Mouse (Mus musculus): ENCODE data around the gene Zfy1.
"Not testable (repeated sequence)": the region's sequence is repeated elsewhere in the genome, so short reads cannot be mapped to it uniquely, and the experiment has no call there.

Gene Zfy1

DNA sequence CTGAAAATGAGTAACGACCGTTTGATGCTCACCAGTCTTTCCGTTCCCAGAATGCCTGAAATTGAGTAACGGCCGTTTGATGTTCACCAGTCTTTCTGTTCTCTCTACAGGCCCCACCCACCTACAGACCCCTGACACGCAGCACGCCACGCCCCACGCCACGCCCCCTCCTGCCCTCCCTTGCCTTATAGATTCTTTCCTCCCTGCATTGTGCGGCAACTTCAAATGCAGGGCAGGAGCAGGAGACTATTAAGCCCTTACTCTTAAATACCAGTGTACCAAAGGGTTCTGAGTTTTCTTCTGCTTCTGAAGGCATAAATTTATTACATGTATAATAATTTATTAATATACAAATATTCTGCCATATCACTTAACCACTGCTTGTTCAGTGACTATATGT lies at the start of gene Zfy1:
Gene Zfy1 (minus strand): TSS at position 101 of the 400 bp plus-strand sequence.
- not testable (repeated sequence) for H3K4me1 ChIP-seq (replicated peaks; ENCODE audit: low read depth, low read length); H3K36me3 ChIP-seq (ENCODE audit: insufficient read depth, low read length); H3K27me3 ChIP-seq (ENCODE audit: insufficient read depth, low read length); H3K4me3 ChIP-seq (replicated peaks; ENCODE audit: low read length); H3K9me3 ChIP-seq (ENCODE audit: low read length)

DNA sequence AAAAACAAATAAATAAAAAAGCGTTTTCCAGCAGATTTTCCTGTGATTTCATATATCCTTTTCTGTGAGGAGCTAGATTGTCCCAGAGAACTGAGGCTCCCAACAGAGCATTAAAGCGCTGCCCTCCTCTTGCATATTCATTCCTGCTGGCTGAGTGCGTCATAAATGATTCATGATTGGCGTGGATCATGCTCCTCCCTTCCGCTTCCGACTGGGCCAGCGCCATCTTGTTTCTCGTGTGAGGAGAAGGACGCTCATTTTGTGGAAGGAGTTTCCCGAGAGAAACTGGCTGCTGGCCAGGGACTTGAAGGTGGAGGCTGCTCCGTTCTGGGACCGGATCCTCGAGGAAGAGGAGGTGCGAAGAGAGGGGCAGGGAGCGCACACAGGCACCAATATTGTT lies 21.2 kb upstream of the Zfy1 start, which contains the start of gene Uba1y:
Gene Uba1y (plus strand): TSS at position 254 of the 400 bp plus-strand sequence.
- no peaks in the 10 kb centered on the region for H3K9me3 ChIP-seq (ENCODE audit: low read length)
- no peaks in the 10 kb centered on the region for H3K36me3 ChIP-seq (ENCODE audit: insufficient read depth, low read length)
- H3K27me3 ChIP-seq (ENCODE audit: insufficient read depth, low read length) = no peaks in the 10 kb centered on the region
- no peaks in the 10 kb centered on the region for H3K4me1 ChIP-seq (replicated peaks; ENCODE audit: low read depth, low read length)
- H3K4me3 ChIP-seq (replicated peaks; ENCODE audit: low read length) = no peak within 1 kb of the TSS
- TF ChIP-seq CTCF (conservative IDR thresholded peaks at IDR 0.05; ENCODE audit: low read length) = no peak
- no peak for TF ChIP-seq POU5F1 (IDR thresholded peaks at IDR 0.05; ENCODE audit: borderline replicate concordance, low read length)
- TF ChIP-seq NANOG (IDR thresholded peaks at IDR 0.05; ENCODE audit: borderline replicate concordance, low read length) = no peak

DNA sequence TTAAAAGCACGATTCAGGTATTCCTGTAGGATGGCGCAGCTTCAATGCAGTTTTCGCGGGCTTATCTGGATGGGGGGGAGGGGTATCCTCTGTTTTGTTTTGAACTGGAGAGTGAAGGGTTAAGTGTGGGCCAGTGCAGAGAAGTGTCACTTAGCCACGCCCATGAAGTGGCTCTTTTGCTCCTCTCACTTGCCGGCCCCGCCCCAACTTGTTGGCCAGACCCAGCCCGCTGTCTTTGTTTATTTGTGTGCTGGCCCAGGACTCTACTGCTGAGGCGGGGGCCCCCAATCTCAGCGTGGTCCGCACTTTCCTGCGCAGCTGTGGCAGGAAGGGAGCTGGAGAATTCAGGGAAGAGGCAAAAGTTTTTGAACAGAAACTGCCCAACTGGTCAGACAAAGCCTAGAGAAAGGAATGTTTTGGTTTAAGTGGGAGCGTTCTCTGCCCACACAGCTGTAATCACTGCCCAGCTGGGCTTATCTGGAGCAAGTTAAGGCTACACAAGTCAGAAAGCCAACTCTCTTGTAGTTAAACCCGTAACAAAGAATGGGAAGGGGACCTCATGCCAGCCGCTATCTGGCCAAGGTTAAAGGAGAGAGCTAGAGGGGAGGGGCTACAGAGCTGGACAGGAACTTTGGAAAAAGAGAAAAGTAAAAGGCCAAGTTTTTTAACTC lies 11.9 kb upstream of the Zfy1 start:
- TF ChIP-seq POU5F1 (IDR thresholded peaks at IDR 0.05; ENCODE audit: borderline replicate concordance, low read length) (no peak), NANOG (IDR thresholded peaks at IDR 0.05; ENCODE audit: borderline replicate concordance, low read length) (no peak), CTCF (conservative IDR thresholded peaks at IDR 0.05; ENCODE audit: low read length) (no peak)
- H3K36me3 ChIP-seq (ENCODE audit: insufficient read depth, low read length) = no peaks in the 10 kb centered on the region
- H3K4me3 ChIP-seq (replicated peaks; ENCODE audit: low read length) = peak overlapping the region; percentile 41; the same call in 1 of the 2 replicates
- H3K27me3 ChIP-seq (ENCODE audit: insufficient read depth, low read length) = no peaks in the 10 kb centered on the region
- no peaks in the 10 kb centered on the region for H3K9me3 ChIP-seq (ENCODE audit: low read length)
- H3K4me1 ChIP-seq (replicated peaks; ENCODE audit: low read depth, low read length) = peaks cover 7% of the 10 kb centered on the region

Data from E14TG2a.4 (cell line).